Mouse (Mus musculus) liver, embryonic 14.5 days (tissue): ENCODE results near the gene Anxa9.

ENCODE experiments used
- CTCF ChIP-seq: IDR thresholded peaks from 2 replicates; pipeline ENCODE4 v1.5.1; 2016; ENCODE audit warnings: antibody characterized with exemption, low read depth, control low read depth
- EP300 ChIP-seq: IDR thresholded peaks from 2 replicates; pipeline ENCODE4 v1.6.1; 2016; ENCODE audit warnings: antibody characterized with exemption, low read depth

DNA sequence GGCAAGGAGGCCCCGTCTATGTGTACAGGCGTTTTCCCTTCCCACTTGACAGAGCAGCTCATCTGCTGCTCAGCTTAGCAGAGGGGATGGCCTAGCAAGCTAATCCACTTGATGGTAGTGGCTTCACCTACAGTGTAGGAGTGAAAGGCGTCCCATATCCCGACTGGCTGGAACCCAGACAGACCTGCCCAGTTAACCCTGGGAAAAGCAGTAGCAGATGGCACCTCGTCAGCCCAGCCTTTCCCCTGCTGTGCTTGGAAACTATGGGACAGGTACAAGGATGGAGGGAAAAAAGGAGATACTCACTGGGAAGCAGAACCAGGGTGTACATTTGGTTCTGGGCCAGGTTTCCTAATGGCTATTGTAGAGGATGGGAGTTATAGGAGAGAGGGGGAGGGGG is 56.6 kb downstream of the Anxa9 start:
- TF ChIP-seq CTCF = no peak
- no peak for TF ChIP-seq EP300
